Mouse (Mus musculus) retina, embryonic 14.5 days (tissue): ENCODE measurements around the gene Ampd1.

ENCODE experiments used
- DNase-seq: peaks from one replicate; pipeline ENCODE4 v3.0.0-alpha.2; 2015; ENCODE audit warnings: low spot score

The Ampd1 gene

DNA sequence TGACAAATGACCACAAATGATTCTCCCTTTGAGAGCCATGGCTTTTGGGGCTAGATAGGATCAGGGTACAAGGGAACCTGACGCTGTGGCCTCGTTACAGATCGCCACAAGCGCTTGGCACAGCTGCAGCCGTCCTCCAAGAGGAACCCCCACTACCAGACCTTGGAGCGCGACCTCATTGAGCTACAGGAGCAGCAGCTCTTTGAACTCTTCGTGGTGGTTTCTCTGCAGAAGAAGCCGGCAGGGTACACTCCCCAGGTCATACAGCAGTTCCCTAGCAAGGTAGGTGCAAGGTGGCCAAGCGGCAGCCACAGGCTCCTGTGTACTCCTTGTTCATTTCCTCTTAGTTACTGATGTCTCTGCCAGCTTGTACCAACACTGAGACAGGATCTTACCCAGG lies 75.1 kb downstream of the Ampd1 start:
- DNase-seq = no peak
